Mouse (Mus musculus) spleen, postnatal 10 days (tissue): ENCODE measurements around the gene Mgmt.

Experiments
- DNase-seq, 2 experiments: peaks; one replicate each; pipeline ENCODE4 v3.0.0; 2021 to 2022; ENCODE audit warnings: low spot score in 2 of 2

The Mgmt gene

DNA sequence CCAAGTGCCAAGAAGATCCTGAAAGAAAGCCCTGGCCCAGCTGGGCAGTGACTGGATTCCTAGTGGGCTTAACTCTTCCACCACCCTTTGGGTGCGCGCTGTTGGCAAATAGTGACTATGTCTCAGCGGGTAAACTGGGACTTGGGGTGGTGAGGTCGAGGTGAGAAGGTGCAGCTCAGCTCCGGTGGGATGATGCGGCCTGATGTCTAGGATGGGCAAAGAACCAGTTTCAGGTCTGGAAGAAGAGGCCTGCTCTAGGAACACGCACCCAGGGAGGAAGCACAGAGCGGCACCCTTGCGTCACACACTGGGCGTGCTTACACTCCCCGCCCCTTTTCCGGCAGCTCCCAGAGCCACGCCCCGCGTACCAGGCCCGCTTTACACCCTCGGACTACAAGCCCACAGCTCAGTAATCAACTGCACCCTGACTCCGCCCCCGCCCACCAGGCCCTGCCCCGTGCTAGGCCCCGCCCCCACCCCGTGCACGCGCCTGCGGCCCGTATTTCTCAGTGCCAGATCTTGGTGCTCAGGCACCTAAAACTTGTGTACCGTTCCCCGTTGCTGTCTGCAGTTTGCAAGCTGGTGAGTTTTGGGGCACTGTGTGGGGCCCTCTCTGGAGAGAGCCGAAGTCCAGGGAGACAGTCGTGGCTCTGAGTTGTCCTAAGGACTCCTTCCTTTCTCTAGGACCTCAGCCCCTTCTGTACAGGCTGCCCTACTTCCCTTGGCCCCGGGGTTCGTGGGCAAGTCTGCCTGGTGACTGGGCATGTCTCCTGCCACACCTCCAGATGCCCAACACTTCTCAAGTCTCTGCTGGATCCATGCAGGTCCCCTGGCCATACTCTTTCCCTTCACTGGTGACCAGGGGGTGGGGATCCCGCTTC, at the start of gene Mgmt:
Mgmt (plus strand) TSS at position 509 of the 881 bp plus-strand sequence.
- DNase-seq = peak; percentile 61 to 94

DNA sequence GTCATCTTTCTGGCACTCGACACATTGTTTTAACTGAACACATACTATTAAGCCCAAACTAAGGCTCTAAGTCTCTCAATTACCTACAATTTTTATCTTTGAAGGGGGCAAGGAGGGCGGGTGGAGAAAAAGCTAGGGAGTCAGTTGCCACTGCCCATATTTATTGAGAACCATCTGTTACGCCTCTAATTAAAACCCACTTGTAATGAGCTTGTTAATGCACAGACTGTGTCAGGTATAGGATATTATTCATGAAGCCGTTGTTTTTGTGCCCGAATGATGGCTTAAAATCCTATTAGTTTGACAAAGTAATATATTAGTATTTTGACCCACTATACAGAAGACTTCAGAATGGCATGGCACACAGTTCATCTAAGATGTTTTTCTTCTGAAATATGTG, 49.6 kb upstream of the Mgmt start:
- no peak for DNase-seq

- no peak for DNase-seq
These were observed 49.1 kb upstream of the Mgmt start for GRCm38 (mm10) chr7:136845321-136845720.

DNA sequence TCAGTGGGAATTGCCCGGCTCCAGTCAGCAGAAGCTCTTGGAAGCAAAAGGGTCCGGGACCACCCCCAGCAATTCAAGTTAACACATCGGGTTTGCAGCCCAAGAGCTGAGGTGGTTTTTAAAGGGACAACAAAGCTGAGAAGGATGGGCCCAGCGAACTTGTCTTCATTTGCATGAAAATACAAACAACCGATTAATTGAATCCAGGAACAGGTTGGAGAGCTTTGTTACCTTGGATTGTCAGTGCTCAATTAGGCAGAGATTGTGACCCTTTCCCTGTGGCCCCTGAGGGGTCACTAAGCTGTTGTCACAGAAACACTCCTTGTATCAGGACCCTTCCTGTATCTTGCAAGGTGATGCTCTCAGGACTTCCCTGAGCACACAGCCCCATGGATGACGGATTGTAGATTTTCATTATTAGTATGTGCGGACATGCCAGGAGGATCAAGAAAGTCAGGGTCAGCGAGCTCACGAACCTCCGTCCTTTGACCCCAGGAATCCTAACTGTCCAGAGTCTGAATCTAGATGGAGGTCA, 48.3 kb upstream of the Mgmt start:
- no peak for DNase-seq

- no peak for DNase-seq
These were observed 46.8 kb upstream of the Mgmt start for GRCm38 (mm10) chr7:136847601-136848000.

DNA sequence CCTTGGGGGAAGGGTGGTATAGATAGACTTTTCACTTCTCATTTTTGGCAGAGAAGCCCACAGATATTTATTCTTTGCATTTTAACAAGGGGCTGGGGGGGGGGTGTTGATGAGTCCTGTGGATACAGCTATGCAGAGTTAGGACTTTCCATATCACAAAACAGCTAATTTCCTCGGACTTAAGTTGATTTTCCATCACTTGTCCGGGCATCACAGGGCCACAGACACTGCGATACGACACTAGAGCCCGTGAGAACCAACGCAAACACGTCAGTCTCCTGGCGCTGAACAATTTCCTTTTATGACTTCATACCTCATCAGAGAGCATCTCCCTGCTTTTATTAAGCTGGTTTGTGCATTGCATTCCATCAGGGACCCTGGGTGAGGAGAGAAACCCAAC, 45.7 kb upstream of the Mgmt start:
- no peak for DNase-seq

DNA sequence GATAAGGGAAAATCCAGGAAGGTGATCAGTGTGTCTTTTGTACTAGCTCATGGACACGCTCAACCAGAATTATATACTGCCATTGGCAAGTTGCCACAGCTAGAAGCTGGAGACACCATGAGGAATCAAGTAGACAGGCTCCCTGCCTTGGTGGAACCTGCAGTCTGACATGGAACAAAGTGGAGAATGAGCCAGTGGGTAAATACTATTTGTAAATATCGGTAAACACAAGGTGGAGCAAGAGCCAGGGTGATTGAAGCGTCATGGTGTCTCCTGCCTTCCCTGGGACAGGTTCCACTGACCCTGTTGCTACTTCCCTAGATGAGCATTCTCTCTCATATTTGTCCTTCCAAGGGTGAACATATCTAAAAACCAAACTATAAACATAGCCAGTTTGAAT, 44.6 kb upstream of the Mgmt start:
- no peak for DNase-seq

- no peak for DNase-seq
These were observed 44.1 kb upstream of the Mgmt start for GRCm38 (mm10) chr7:136850339-136850738.

DNA sequence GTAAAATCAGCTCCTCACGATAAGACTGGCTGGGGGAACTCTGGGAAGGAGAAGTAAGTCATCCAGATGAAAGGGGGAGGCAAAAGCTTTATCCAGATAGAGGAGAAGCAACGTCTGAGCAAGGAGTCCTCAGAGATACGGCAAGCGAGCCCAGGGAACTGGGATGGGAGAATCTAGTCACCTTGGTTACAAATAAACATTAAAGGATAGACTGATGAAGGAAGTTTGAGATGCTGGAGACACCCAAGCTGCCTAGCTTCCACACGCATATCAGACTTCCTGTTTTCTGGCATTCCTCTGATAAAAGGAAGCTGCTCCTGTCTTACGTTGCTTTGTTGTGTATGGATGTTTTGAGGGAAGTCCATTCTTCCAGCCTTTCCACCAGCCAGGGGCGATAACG, 42.5 kb upstream of the Mgmt start:
- no peak for DNase-seq

- no peak for DNase-seq
These were observed 41.7 kb upstream of the Mgmt start for GRCm38 (mm10) chr7:136852721-136853120.

DNA sequence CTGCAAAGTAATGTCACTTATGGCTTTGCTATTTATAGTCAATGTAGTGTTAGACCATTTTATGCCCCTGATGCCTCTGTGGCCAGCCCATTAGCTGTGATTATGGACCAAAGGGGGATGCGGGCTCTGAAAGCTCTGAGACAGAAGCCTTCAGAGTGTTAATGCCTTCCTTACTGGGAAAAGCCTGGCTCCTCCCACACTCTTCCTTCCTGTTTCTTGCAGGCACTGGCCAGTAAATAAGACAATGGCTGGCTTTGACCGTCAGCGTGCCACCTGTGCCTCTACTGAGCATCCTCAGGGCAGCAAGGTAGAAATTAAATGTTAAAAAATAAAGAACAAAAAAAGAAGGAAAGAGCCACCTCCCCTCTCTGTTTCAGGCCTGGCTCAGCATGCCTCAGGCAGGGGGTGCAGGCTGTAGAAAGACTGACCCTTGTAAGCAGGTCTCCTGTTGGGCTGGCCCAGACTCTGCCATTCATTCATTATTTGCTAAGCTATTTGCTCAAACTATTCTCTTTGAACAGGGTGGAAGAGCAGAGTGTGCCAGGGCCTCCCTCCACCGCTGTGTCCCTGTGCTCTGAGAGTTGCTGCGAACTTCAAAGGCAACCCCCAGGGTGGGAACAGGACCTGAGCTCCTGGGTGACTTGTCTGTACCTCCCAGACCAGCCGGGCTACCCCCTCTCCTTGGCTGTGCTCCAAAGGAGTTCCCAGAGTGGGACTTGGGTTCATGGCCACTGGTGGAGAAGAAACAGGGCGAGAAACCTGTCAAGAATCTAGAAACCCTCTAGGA, 29.5 kb upstream of the Mgmt start:
- no peak for DNase-seq

- DNase-seq = no peak
These were observed 28.5 kb upstream of the Mgmt start for GRCm38 (mm10) chr7:136865876-136866275.

- no peak for DNase-seq
These were observed 27.9 kb upstream of the Mgmt start for GRCm38 (mm10) chr7:136866535-136866934.

DNA sequence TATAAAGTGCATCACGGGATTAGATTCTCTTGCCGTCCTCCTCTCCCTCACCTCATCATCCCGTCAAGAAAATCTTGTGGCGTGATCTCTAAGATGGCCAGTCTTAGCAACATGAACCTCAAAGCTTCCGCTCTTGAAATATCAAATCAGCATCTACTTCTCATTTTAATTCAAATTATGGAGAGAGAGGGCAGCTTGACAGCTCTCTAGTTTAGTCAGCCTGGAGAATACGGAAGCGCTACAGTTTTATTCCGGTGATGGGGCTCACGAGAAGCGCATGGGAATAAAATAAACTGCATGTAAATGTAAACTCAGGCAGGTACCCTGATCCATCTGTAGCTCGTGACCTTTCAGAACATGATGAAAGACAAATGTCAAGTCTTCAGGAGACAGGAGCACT, 22.9 kb upstream of the Mgmt start:
- no peak for DNase-seq

- peak in 1 of 2 experiments; percentile 33 for DNase-seq
These were observed 22.4 kb upstream of the Mgmt start for GRCm38 (mm10) chr7:136872059-136872458.

GRCm38 (mm10) chr7:136874396-136874795, 20.0 kb upstream of the Mgmt start:
- no peak for DNase-seq

GRCm38 (mm10) chr7:136880386-136880785, 14.0 kb upstream of the Mgmt start:
- DNase-seq = no peak

GRCm38 (mm10) chr7:136888161-136888560, 6.3 kb upstream of the Mgmt start:
- DNase-seq = no peak

GRCm38 (mm10) chr7:136895356-136895755, 942 bp downstream of the Mgmt start:
- no peak for DNase-seq

- DNase-seq = no peak
These were observed 1.4 kb downstream of the Mgmt start for GRCm38 (mm10) chr7:136895851-136896250.

GRCm38 (mm10) chr7:136897481-136897880, 3.1 kb downstream of the Mgmt start:
- no peak for DNase-seq

GRCm38 (mm10) chr7:136898005-136898404, 3.6 kb downstream of the Mgmt start:
- no peak for DNase-seq
